Mouse (Mus musculus) erythroblast, adult 5-6 weeks (primary cell): ENCODE measurements around the gene Mycn. TPM values are rescaled to one million over a fixed set of nuclear protein-coding genes. Genes with fewer than 3 reads are reported as not detected.

ENCODE experiments used
- ATAC-seq: replicated peaks from 2 replicates; pipeline ENCODE4 v1.8.0; 2016; ENCODE audit warnings: moderate number of reproducible peaks, mild to moderate bottlenecking, moderate TSS enrichment, inconsistent platforms; ENCODE audit not compliant: poor library complexity, low FRiP score, severe bottlenecking
- total RNA-seq, 2 experiments: library from RNA; stranded (forward) in 1 of 2; stranded (reverse) in 1 of 2; fragments of 150-400 nt in 1 of 2; fragments of 200-764, 138-1000 nt in 1 of 2; gene quantifications; 2 replicates each; pipeline versions ENCODE4 v1.2.3 to v1.2.4; 2015 to 2017; ENCODE audit warnings: low replicate concordance in 2 of 2

Mycn gene
- total RNA-seq, 2 experiments from 2014 or later, result not detected

- ATAC-seq, result no peak
These were observed 13.5 kb downstream of the Mycn start for GRCm38 (mm10) chr12:12928239-12928638.

- ATAC-seq, result no peak
These were observed 14.7 kb downstream of the Mycn start for GRCm38 (mm10) chr12:12926975-12927527.

- ATAC-seq, result no peak
These were observed 17.3 kb downstream of the Mycn start for GRCm38 (mm10) chr12:12924446-12924845.

GRCm38 (mm10) chr12:12920166-12921157, 21.3 kb downstream of the Mycn start:
- ATAC-seq, result no peak

GRCm38 (mm10) chr12:12916298-12916697, 25.4 kb downstream of the Mycn start:
- no peak for ATAC-seq

GRCm38 (mm10) chr12:12910356-12910979, 31.2 kb downstream of the Mycn start:
- ATAC-seq, result no peak

GRCm38 (mm10) chr12:12909631-12910277, 32.0 kb downstream of the Mycn start:
- no peak for ATAC-seq

- ATAC-seq, result no peak
These were observed 34.9 kb downstream of the Mycn start for GRCm38 (mm10) chr12:12906771-12907170.

GRCm38 (mm10) chr12:12906321-12906720, 35.4 kb downstream of the Mycn start:
- ATAC-seq, result no peak

GRCm38 (mm10) chr12:12905117-12905516, 36.6 kb downstream of the Mycn start:
- no peak for ATAC-seq

GRCm38 (mm10) chr12:12904512-12904953, 37.2 kb downstream of the Mycn start:
- ATAC-seq, result no peak

GRCm38 (mm10) chr12:12904086-12904485, 37.6 kb downstream of the Mycn start:
- ATAC-seq, result no peak

- ATAC-seq, result no peak
These were observed 39.3 kb downstream of the Mycn start for GRCm38 (mm10) chr12:12902403-12902802.

- ATAC-seq, result no peak
These were observed 43.2 kb downstream of the Mycn start for GRCm38 (mm10) chr12:12898356-12899126.

- no peak for ATAC-seq
These were observed 47.7 kb downstream of the Mycn start for GRCm38 (mm10) chr12:12893986-12894385.

GRCm38 (mm10) chr12:12886191-12886889, 55.4 kb downstream of the Mycn start:
- ATAC-seq, result no peak
